Mouse (Mus musculus) urinary bladder, postnatal 36 days (tissue): ENCODE measurements at regions not wholly inside any gene's neighbourhood (a gene's known extent, or its start where the extent isn't known, plus 50 kb on each side); places are given as distances from the start of the nearest gene placed in this dataset.

ENCODE experiments used
- DNase-seq, 2 experiments: peaks; one replicate each; pipeline ENCODE4 v3.0.0; 2022; ENCODE audit warnings: low spot score in 2 of 2, mixed read lengths in 1 of 2

GRCm38 (mm10) chr8:31518903-31519302 lies 1909.6 kb upstream of the 5930422O12Rik start:
- no peak for DNase-seq

- DNase-seq: peak; percentile 3 to 7
Measured at GRCm38 (mm10) chr8:31520991-31521448, 1907.5 kb upstream of the 5930422O12Rik start.

GRCm38 (mm10) chr8:31525071-31525470 lies 1903.4 kb upstream of the 5930422O12Rik start:
- DNase-seq: no peak

- DNase-seq: no peak
Measured at GRCm38 (mm10) chr8:31539251-31539650, 1889.3 kb upstream of the 5930422O12Rik start.

- DNase-seq: no peak
Measured at GRCm38 (mm10) chr8:31541646-31542045, 1886.9 kb upstream of the 5930422O12Rik start.

GRCm38 (mm10) chr8:31574136-31574535 lies 1854.4 kb upstream of the 5930422O12Rik start:
- DNase-seq: no peak

GRCm38 (mm10) chr8:31576129-31576528 lies 1852.4 kb upstream of the 5930422O12Rik start:
- no peak for DNase-seq

GRCm38 (mm10) chr8:31584661-31585060 lies 1843.8 kb upstream of the 5930422O12Rik start:
- DNase-seq: no peak

- DNase-seq: peak in 1 of 2 experiments; percentile 6
Measured at GRCm38 (mm10) chr8:31599536-31599935, 1829.0 kb upstream of the 5930422O12Rik start.

- no peak for DNase-seq
Measured at GRCm38 (mm10) chr8:31600979-31601378, 1827.5 kb upstream of the 5930422O12Rik start.

- DNase-seq: no peak
Measured at GRCm38 (mm10) chr8:31616501-31616900, 1812.0 kb upstream of the 5930422O12Rik start.

GRCm38 (mm10) chr8:31627708-31628107 lies 1800.8 kb upstream of the 5930422O12Rik start:
- DNase-seq: no peak

- DNase-seq: no peak
Measured at GRCm38 (mm10) chr8:31628146-31628545, 1800.4 kb upstream of the 5930422O12Rik start.

- DNase-seq: no peak
Measured at GRCm38 (mm10) chr8:31638417-31638816, 1790.1 kb upstream of the 5930422O12Rik start.

- DNase-seq: no peak
Measured at GRCm38 (mm10) chr8:31663717-31664116, 1764.8 kb upstream of the 5930422O12Rik start.

GRCm38 (mm10) chr8:31665485-31665884 lies 1763.0 kb upstream of the 5930422O12Rik start:
- DNase-seq: no peak

GRCm38 (mm10) chr8:31704168-31704567 lies 1724.3 kb upstream of the 5930422O12Rik start:
- DNase-seq: no peak

GRCm38 (mm10) chr8:31713321-31714076 lies 1715.0 kb upstream of the 5930422O12Rik start:
- no peak for DNase-seq

GRCm38 (mm10) chr8:31714077-31714458 lies 1714.4 kb upstream of the 5930422O12Rik start:
- no peak for DNase-seq

- DNase-seq: no peak
Measured at GRCm38 (mm10) chr8:31720021-31720420, 1708.5 kb upstream of the 5930422O12Rik start.

GRCm38 (mm10) chr8:31720585-31720984 lies 1707.9 kb upstream of the 5930422O12Rik start:
- peak in 1 of 2 experiments; percentile 17 for DNase-seq

GRCm38 (mm10) chr8:31725430-31725829 lies 1703.1 kb upstream of the 5930422O12Rik start:
- DNase-seq: no peak

GRCm38 (mm10) chr8:31735610-31736009 lies 1692.9 kb upstream of the 5930422O12Rik start:
- DNase-seq: no peak
